Mouse (Mus musculus): ENCODE data around the gene Plppr3. TPM values are rescaled to one million over a fixed set of nuclear protein-coding genes. Genes with fewer than 3 reads are reported as not detected.

Plppr3 gene
- polyA plus RNA-seq, 1 experiment from 2014 or later: 5.1 TPM

- H3K9ac ChIP-seq (ENCODE audit: low read depth, low read length): peak overlapping the region; percentile 73
- H3K36me3 ChIP-seq (ENCODE audit: control insufficient read depth, insufficient read depth): peaks cover 10% of the 10 kb centered on the region
- H3K27ac ChIP-seq (ENCODE audit: low read length): peak overlapping the region; percentile 98
- H3K27me3 ChIP-seq (ENCODE audit: control insufficient read depth, insufficient read depth, low read depth, low read length): no peaks in the 10 kb centered on the region
- no peaks in the 10 kb centered on the region for H3K9me3 ChIP-seq (replicated peaks; ENCODE audit: control insufficient read depth, low read length)
- H3K4me2 ChIP-seq (ENCODE audit: low read depth, low read length): peak overlapping the region; percentile 99
- peak overlapping the region; percentile 98 for H3K4me3 ChIP-seq (ENCODE audit: low read depth, low read length)
- peaks cover 49% of the 10 kb centered on the region for H3K4me1 ChIP-seq (ENCODE audit: control insufficient read depth, low read depth, low read length)
- WGBS (ENCODE audit: insufficient replicate concordance): 23% methylated on average over 8 of the region's 8 CpGs
- no peak for ATAC-seq (ENCODE audit: low read depth)
Observed at GRCm38 (mm10) chr10:79852827-79853226, 21.6 kb downstream of the Plppr3 start.

- Histone ChIP-seq H3K4me2 (ENCODE audit: low read depth, low read length) (peak overlapping the region; percentile 99), H3K9me3 (replicated peaks; ENCODE audit: control insufficient read depth, low read length) (no peaks in the 10 kb centered on the region), H3K4me1 (ENCODE audit: control insufficient read depth, low read depth, low read length) (peaks cover 43% of the 10 kb centered on the region), H3K4me3 (ENCODE audit: low read depth, low read length) (peak overlapping the region; percentile 98), H3K36me3 (ENCODE audit: control insufficient read depth, insufficient read depth) (peaks cover 10% of the 10 kb centered on the region), H3K9ac (ENCODE audit: low read depth, low read length) (no peak overlapping the region; the same call in 1 of the 2 replicates), H3K27ac (ENCODE audit: low read length) (peak overlapping the region; percentile 98), H3K27me3 (ENCODE audit: control insufficient read depth, insufficient read depth, low read depth, low read length) (no peaks in the 10 kb centered on the region)
- WGBS (ENCODE audit: insufficient replicate concordance): 38% methylated on average over 9 of the region's 9 CpGs
- ATAC-seq (ENCODE audit: low read depth): no peak
Observed at GRCm38 (mm10) chr10:79852107-79852789, 22.2 kb downstream of the Plppr3 start.

GRCm38 (mm10) chr10:79851653-79852052, 22.8 kb downstream of the Plppr3 start:
- no peak overlapping the region for H3K4me3 ChIP-seq (ENCODE audit: low read depth, low read length)
- H3K36me3 ChIP-seq (ENCODE audit: control insufficient read depth, insufficient read depth): peaks cover 5% of the 10 kb centered on the region
- no peak for ATAC-seq (ENCODE audit: low read depth)
- peak overlapping the region; percentile 98 for H3K27ac ChIP-seq (ENCODE audit: low read length)
- no peaks in the 10 kb centered on the region for H3K9me3 ChIP-seq (replicated peaks; ENCODE audit: control insufficient read depth, low read length)
- H3K27me3 ChIP-seq (ENCODE audit: control insufficient read depth, insufficient read depth, low read depth, low read length): no peaks in the 10 kb centered on the region
- no peak overlapping the region; the same call in 1 of the 2 replicates for H3K9ac ChIP-seq (ENCODE audit: low read depth, low read length)
- peaks cover 37% of the 10 kb centered on the region for H3K4me1 ChIP-seq (ENCODE audit: control insufficient read depth, low read depth, low read length)
- WGBS (ENCODE audit: insufficient replicate concordance): 49% methylated on average over 3 of the region's 3 CpGs
- H3K4me2 ChIP-seq (ENCODE audit: low read depth, low read length): no peak overlapping the region

GRCm38 (mm10) chr10:79849941-79850628, 24.3 kb downstream of the Plppr3 start:
- Histone ChIP-seq H3K4me2 (ENCODE audit: low read depth, low read length) (no peak overlapping the region), H3K9me3 (replicated peaks; ENCODE audit: control insufficient read depth, low read length) (no peaks in the 10 kb centered on the region), H3K9ac (ENCODE audit: low read depth, low read length) (no peak overlapping the region), H3K27ac (ENCODE audit: low read length) (no peak overlapping the region), H3K36me3 (ENCODE audit: control insufficient read depth, insufficient read depth) (no peaks in the 10 kb centered on the region), H3K4me1 (ENCODE audit: control insufficient read depth, low read depth, low read length) (peaks cover 28% of the 10 kb centered on the region), H3K27me3 (ENCODE audit: control insufficient read depth, insufficient read depth, low read depth, low read length) (no peaks in the 10 kb centered on the region), H3K4me3 (ENCODE audit: low read depth, low read length) (no peak overlapping the region)
- no peak for ATAC-seq (ENCODE audit: low read depth)
- WGBS (ENCODE audit: insufficient replicate concordance): 43% methylated on average over 8 of the region's 8 CpGs

- Histone ChIP-seq H3K9ac (ENCODE audit: low read depth, low read length) (no peak overlapping the region), H3K4me3 (ENCODE audit: low read depth, low read length) (no peak overlapping the region), H3K27ac (ENCODE audit: low read length) (no peak overlapping the region), H3K4me2 (ENCODE audit: low read depth, low read length) (no peak overlapping the region), H3K4me1 (ENCODE audit: control insufficient read depth, low read depth, low read length) (peaks cover 3% of the 10 kb centered on the region), H3K9me3 (replicated peaks; ENCODE audit: control insufficient read depth, low read length) (no peaks in the 10 kb centered on the region), H3K36me3 (ENCODE audit: control insufficient read depth, insufficient read depth) (no peaks in the 10 kb centered on the region), H3K27me3 (ENCODE audit: control insufficient read depth, insufficient read depth, low read depth, low read length) (no peaks in the 10 kb centered on the region)
- no peak for ATAC-seq (ENCODE audit: low read depth)
- WGBS (ENCODE audit: insufficient replicate concordance): 45% methylated on average over 5 of the region's 5 CpGs
Observed at GRCm38 (mm10) chr10:79846553-79846952, 27.9 kb downstream of the Plppr3 start.

GRCm38 (mm10) chr10:79843476-79843875, 31.0 kb downstream of the Plppr3 start:
- H3K27ac ChIP-seq (ENCODE audit: low read length): no peak overlapping the region
- 76% methylated on average over 6 of the region's 6 CpGs for WGBS (ENCODE audit: insufficient replicate concordance)
- no peaks in the 10 kb centered on the region for H3K9me3 ChIP-seq (replicated peaks; ENCODE audit: control insufficient read depth, low read length)
- no peak overlapping the region for H3K9ac ChIP-seq (ENCODE audit: low read depth, low read length)
- no peak for ATAC-seq (ENCODE audit: low read depth)
- peaks cover 5% of the 10 kb centered on the region for H3K4me1 ChIP-seq (ENCODE audit: control insufficient read depth, low read depth, low read length)
- H3K36me3 ChIP-seq (ENCODE audit: control insufficient read depth, insufficient read depth): no peaks in the 10 kb centered on the region
- no peak overlapping the region for H3K4me3 ChIP-seq (ENCODE audit: low read depth, low read length)
- H3K4me2 ChIP-seq (ENCODE audit: low read depth, low read length): no peak overlapping the region
- no peaks in the 10 kb centered on the region for H3K27me3 ChIP-seq (ENCODE audit: control insufficient read depth, insufficient read depth, low read depth, low read length)

GRCm38 (mm10) chr10:79842322-79842721, 32.1 kb downstream of the Plppr3 start:
- Histone ChIP-seq H3K4me2 (ENCODE audit: low read depth, low read length) (no peak overlapping the region), H3K36me3 (ENCODE audit: control insufficient read depth, insufficient read depth) (no peaks in the 10 kb centered on the region), H3K9ac (ENCODE audit: low read depth, low read length) (no peak overlapping the region), H3K4me1 (ENCODE audit: control insufficient read depth, low read depth, low read length) (peaks cover 5% of the 10 kb centered on the region), H3K4me3 (ENCODE audit: low read depth, low read length) (no peak overlapping the region), H3K27me3 (ENCODE audit: control insufficient read depth, insufficient read depth, low read depth, low read length) (no peaks in the 10 kb centered on the region), H3K9me3 (replicated peaks; ENCODE audit: control insufficient read depth, low read length) (no peaks in the 10 kb centered on the region), H3K27ac (ENCODE audit: low read length) (no peak overlapping the region)
- ATAC-seq (ENCODE audit: low read depth): no peak
- 66% methylated on average over 3 of the region's 3 CpGs for WGBS (ENCODE audit: insufficient replicate concordance)

GRCm38 (mm10) chr10:79840644-79841551, 33.5 kb downstream of the Plppr3 start:
- Histone ChIP-seq H3K9me3 (replicated peaks; ENCODE audit: control insufficient read depth, low read length) (no peaks in the 10 kb centered on the region), H3K4me1 (ENCODE audit: control insufficient read depth, low read depth, low read length) (peaks cover 5% of the 10 kb centered on the region), H3K4me2 (ENCODE audit: low read depth, low read length) (peak overlapping the region; percentile 68), H3K9ac (ENCODE audit: low read depth, low read length) (peak overlapping the region; percentile 31), H3K27ac (ENCODE audit: low read length) (peak overlapping the region; percentile 60), H3K4me3 (ENCODE audit: low read depth, low read length) (peak overlapping the region; percentile 55), H3K27me3 (ENCODE audit: control insufficient read depth, insufficient read depth, low read depth, low read length) (no peaks in the 10 kb centered on the region), H3K36me3 (ENCODE audit: control insufficient read depth, insufficient read depth) (no peaks in the 10 kb centered on the region)
- ATAC-seq (ENCODE audit: low read depth): peak; percentile 77
- under 1% methylated on average over 24 of the region's 24 CpGs for WGBS (ENCODE audit: insufficient replicate concordance)
